Mouse (Mus musculus): ENCODE results near the gene Gnai2. TPM values are rescaled to one million over a fixed set of nuclear protein-coding genes. Genes with fewer than 3 reads are reported as not detected.
A peak's percentile ranks its signal among the peaks of the same experiment; 100 is the strongest.
"Not testable (repeated sequence)": the region's sequence is repeated elsewhere in the genome, so short reads cannot be mapped to it uniquely, and the experiment has no call there.

The Gnai2 gene
- polyA plus RNA-seq (2015; fragmentation: Nextera tagmentation; extraction: Ambion mirVana) = 144 and 163 TPM in 2 replicates

GRCm38 (mm10) chr9:107635279-107636028 is at the start of gene Gnai2:
Gene Gnai2 (minus strand): TSS chr9:107635367.
- Histone ChIP-seq H3K36me3 (peaks cover 16% of the 10 kb centered on the region), H3K27ac (peak within 1 kb of the TSS; percentile 94), H3K4me1 (replicated peaks) (peaks cover 63% of the 10 kb centered on the region), H3K4me2 (peak within 1 kb of the TSS; percentile 100), H3K4me3 (replicated peaks) (peak within 1 kb of the TSS; percentile 86), H3K27me3 (no peaks in the 10 kb centered on the region), H3K9ac (peak within 1 kb of the TSS; percentile 97), H3K9me3 (replicated peaks) (no peaks in the 10 kb centered on the region)
- under 1% methylated on average over 38 of the region's 38 CpGs for WGBS (ENCODE audit: insufficient replicate concordance)
- peak; percentile 94 for ATAC-seq (ENCODE audit: low read depth)
- peak; percentile 97 for DNase-seq

DNA sequence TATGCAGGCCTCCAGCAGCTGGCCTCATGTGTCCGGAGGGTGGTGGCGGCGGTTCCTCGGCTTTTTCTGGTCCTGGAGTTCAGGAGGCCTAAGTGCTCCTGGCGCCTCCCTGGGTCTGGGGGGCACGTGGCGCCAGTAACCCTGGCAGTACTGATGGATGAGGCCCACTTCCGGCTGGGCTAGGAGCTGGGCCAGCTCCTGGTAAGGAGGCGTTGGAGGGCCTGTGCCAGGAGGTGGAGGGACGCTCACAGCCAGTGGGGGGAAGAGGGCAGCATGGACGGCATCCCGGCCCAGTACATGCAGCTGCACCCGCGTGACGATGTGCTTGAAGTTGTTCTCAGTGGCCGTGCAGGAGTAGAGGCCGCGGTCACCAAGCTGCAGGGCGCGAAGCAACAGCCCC is 47.2 kb upstream of the Gnai2 start:
- Histone ChIP-seq H3K9me3 (replicated peaks) (no peaks in the 10 kb centered on the region), H3K36me3 (no peaks in the 10 kb centered on the region), H3K9ac (no peak overlapping the region), H3K4me2 (no peak overlapping the region), H3K4me1 (replicated peaks) (no peaks in the 10 kb centered on the region), H3K27me3 (peaks cover 33% of the 10 kb centered on the region), H3K27ac (no peak overlapping the region), H3K4me3 (replicated peaks) (no peak overlapping the region)
- DNase-seq (no peak), ATAC-seq (ENCODE audit: low read depth) (no peak)
- 73% methylated on average over 20 of the region's 20 CpGs for WGBS (ENCODE audit: insufficient replicate concordance)

DNA sequence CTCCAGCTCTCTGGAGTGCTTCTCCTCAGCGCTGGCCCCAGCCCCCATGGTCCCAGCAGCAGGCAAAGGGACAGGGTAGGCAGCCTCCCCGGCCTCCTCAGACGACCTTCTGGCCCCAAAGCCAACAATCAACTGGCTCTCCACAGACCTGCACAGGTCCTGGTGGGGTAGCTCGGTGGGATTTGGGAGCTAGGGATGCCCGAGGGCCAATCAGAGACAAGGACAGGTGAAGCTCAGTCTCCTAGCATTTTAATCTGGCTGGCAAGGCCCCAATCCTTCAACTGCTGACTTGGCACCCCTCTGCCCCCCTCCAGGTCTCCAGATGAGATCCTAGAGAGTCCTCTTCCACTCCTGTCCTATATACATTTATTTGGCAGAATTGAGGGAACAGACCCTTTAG is 44.3 kb upstream of the Gnai2 start, which contains the start of gene Gnat1:
Gnat1 (minus strand) TSS at position 212 of the 400 bp plus-strand sequence.
- no peak within 1 kb of the TSS for H3K4me2 ChIP-seq
- no peaks in the 10 kb centered on the region for H3K9me3 ChIP-seq (replicated peaks)
- H3K4me1 ChIP-seq (replicated peaks) = peaks cover 24% of the 10 kb centered on the region
- no peak within 1 kb of the TSS for H3K27ac ChIP-seq
- DNase-seq (no peak), ATAC-seq (ENCODE audit: low read depth) (no peak)
- H3K36me3 ChIP-seq = no peaks in the 10 kb centered on the region
- WGBS (ENCODE audit: insufficient replicate concordance) = 37% methylated on average over 5 of the region's 5 CpGs
- H3K9ac ChIP-seq = no peak within 1 kb of the TSS
- H3K27me3 ChIP-seq = peaks cover 62% of the 10 kb centered on the region
- H3K4me3 ChIP-seq (replicated peaks) = no peak within 1 kb of the TSS

- H3K27me3 ChIP-seq = peaks cover 65% of the 10 kb centered on the region
Observed at GRCm38 (mm10) chr9:107678861-107679260, 43.7 kb upstream of the Gnai2 start.

DNA sequence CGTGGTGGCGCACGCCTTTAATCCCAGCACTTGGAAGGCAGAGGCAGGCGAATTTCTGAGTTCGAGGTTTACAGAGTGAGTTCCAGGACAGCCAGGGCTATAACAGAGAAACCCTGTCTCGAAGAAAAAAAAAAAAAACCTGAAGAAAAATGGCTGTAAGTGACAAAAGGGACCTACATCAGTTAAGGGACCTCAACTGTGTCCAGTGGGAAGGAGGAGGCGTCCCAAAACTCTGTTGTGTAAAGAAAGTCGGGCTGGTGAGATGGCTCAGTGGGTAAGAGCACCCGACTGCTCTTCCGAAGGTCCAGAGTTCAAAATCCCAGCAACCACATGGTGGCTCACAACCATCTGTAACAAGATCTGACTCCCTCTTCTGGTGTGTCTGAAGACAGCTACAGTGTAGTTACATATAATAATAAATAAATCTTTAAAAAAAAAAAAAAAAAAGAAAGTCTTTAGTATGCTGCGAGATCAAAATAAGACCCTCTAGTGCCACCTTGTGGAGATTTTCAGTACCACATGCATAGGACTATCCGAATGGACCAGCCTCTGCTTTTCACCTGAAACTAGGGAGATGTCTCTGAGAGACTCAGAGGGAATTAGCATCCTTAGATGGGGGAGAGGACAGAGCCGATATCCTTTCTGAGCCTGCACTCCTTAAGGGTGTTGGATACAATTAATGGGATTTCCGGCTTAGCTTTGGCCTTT is 42.8 kb upstream of the Gnai2 start:
- peak; percentile 55 for DNase-seq
- WGBS (ENCODE audit: insufficient replicate concordance) = 30% methylated on average over 14 of the region's 14 CpGs
- H3K4me2 ChIP-seq = not testable (repeated sequence)

More at GRCm38 (mm10) chr9:107678861-107679260, 43.7 kb upstream of the Gnai2 start:
- no peak overlapping the region for H3K4me2 ChIP-seq
- H3K27ac ChIP-seq = no peak overlapping the region
- H3K9me3 ChIP-seq (replicated peaks) = no peaks in the 10 kb centered on the region
- DNase-seq (no peak), ATAC-seq (ENCODE audit: low read depth) (no peak)
- H3K36me3 ChIP-seq = no peaks in the 10 kb centered on the region
- WGBS (ENCODE audit: insufficient replicate concordance) = 73% methylated on average over 2 of the region's 2 CpGs
- H3K4me3 ChIP-seq (replicated peaks) = no peak overlapping the region
- no peak overlapping the region for H3K9ac ChIP-seq
- peaks cover 24% of the 10 kb centered on the region for H3K4me1 ChIP-seq (replicated peaks)

DNA sequence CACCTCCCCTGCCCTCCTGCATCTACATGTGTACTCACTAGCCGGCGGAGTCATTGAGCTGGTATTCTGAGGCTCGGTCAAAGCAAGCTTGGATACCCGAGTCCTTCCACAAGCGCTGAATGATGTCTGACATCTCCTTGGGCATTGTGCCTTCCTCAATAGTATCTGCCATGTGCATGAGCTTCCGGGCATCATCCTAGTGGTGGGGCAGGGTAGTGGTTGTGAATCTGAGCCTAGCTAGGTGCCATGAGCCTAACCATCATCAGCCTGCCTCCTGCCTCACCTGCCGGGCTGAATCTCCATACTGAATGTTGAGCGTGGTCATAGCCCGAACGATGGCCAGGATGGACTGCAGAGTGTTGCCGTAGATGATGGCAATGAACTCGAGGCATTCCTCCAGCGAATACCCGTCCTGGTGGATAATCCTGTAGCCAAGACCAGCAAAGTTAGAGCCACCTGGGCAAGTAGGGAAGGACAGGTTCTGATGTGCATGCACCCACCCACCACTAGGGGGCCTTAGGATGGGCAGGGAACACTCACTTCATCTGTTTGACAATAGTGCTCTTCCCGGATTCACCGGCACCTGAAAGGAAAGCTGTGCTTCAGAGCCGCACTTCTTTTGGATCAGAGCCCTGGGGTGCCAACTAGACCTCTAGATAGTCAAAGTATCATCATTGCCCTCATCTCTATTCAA is 42.1 kb upstream of the Gnai2 start:
- peak; percentile 27 for DNase-seq
- peaks cover 24% of the 10 kb centered on the region for H3K4me1 ChIP-seq (replicated peaks)
- no peaks in the 10 kb centered on the region for H3K9me3 ChIP-seq (replicated peaks)
- peaks cover 66% of the 10 kb centered on the region for H3K27me3 ChIP-seq
- H3K4me3 ChIP-seq (replicated peaks) = no peak overlapping the region
- H3K27ac ChIP-seq = no peak overlapping the region
- no peak overlapping the region for H3K9ac ChIP-seq
- 16% methylated on average over 17 of the region's 17 CpGs for WGBS (ENCODE audit: insufficient replicate concordance)
- H3K36me3 ChIP-seq = no peaks in the 10 kb centered on the region
- ATAC-seq (ENCODE audit: low read depth) = no peak
- no peak overlapping the region; the same call in 1 of the 2 replicates for H3K4me2 ChIP-seq

More for the DNA sequence above, 42.8 kb upstream of the Gnai2 start:
- Histone ChIP-seq H3K27me3 (peaks cover 66% of the 10 kb centered on the region), H3K4me1 (replicated peaks) (peaks cover 24% of the 10 kb centered on the region)
- H3K4me3 ChIP-seq (replicated peaks); H3K9ac ChIP-seq; H3K27ac ChIP-seq; H3K9me3 ChIP-seq (replicated peaks); H3K36me3 ChIP-seq; ATAC-seq (ENCODE audit: low read depth): not testable (repeated sequence)

- H3K4me3 ChIP-seq (replicated peaks) = peak overlapping the region; percentile 31
- WGBS (ENCODE audit: insufficient replicate concordance) = 3% methylated on average over 25 of the region's 25 CpGs
- no peaks in the 10 kb centered on the region for H3K36me3 ChIP-seq
- no peaks in the 10 kb centered on the region for H3K9me3 ChIP-seq (replicated peaks)
- no peak overlapping the region for H3K9ac ChIP-seq
- H3K4me2 ChIP-seq = peak overlapping the region; percentile 51
- no peak for ATAC-seq (ENCODE audit: low read depth)
- H3K4me1 ChIP-seq (replicated peaks) = peaks cover 24% of the 10 kb centered on the region
- H3K27me3 ChIP-seq = peaks cover 66% of the 10 kb centered on the region
- no peak overlapping the region for H3K27ac ChIP-seq
- no peak for DNase-seq
Observed at GRCm38 (mm10) chr9:107676302-107676701, 41.1 kb upstream of the Gnai2 start.

GRCm38 (mm10) chr9:107675671-107676301 is 40.6 kb upstream of the Gnai2 start:
- peaks cover 67% of the 10 kb centered on the region for H3K27me3 ChIP-seq
- WGBS (ENCODE audit: insufficient replicate concordance) = 1% methylated on average over 39 of the region's 39 CpGs

DNA sequence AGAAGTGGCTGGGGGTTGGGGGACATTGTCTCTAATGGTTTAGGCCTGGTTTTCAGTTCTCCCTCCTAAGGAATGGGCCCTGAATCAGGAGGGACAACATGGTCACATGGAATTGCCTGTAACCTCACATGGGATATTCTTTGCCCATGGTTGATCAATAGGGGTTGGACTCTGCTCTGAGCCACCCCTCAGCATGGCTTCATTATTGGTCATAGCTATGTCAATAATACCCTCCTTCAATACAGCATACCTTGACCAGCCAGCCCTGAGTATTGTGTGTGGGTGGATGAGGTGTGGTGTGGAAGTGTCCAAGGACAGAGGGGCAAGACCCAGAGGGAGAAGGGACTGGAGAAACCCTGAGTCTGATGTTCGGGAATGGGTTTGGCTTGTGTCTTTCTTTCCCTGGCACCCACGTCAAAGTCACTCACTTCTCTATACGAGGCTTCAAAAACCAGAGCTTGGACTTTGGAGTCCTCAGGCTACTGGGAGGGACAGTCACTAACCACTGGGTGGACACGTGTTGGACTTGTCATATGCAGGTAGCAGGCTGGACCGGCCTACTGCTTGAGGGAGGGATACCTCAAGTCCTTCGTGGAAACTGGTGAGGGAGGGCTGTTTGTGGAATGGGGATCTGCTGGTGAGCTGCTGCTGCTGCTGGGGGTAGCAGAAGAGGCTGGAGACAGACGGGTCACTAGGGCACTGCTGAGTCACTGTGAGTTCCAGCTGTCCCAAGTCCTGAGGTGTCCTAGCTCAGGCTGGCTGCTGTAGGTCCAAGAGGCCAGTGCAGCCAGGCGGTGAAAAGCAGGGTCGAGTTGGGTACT is 39.7 kb upstream of the Gnai2 start:
- H3K36me3 ChIP-seq = no peaks in the 10 kb centered on the region
- 52% methylated on average over 9 of the region's 9 CpGs for WGBS (ENCODE audit: insufficient replicate concordance)
- no peak overlapping the region for H3K4me2 ChIP-seq
- H3K9me3 ChIP-seq (replicated peaks) = no peaks in the 10 kb centered on the region
- H3K4me3 ChIP-seq (replicated peaks) = no peak overlapping the region
- peaks cover 70% of the 10 kb centered on the region for H3K27me3 ChIP-seq
- H3K27ac ChIP-seq = no peak overlapping the region
- no peak overlapping the region for H3K9ac ChIP-seq
- H3K4me1 ChIP-seq (replicated peaks) = peaks cover 24% of the 10 kb centered on the region
- ATAC-seq (ENCODE audit: low read depth) (peak; percentile 55), DNase-seq (no peak)

More at GRCm38 (mm10) chr9:107675671-107676301, 40.6 kb upstream of the Gnai2 start:
- Histone ChIP-seq H3K4me1 (replicated peaks) (peaks cover 24% of the 10 kb centered on the region), H3K9me3 (replicated peaks) (no peaks in the 10 kb centered on the region), H3K4me2 (peak overlapping the region; percentile 51), H3K27ac (no peak overlapping the region), H3K36me3 (no peaks in the 10 kb centered on the region), H3K9ac (no peak overlapping the region), H3K4me3 (replicated peaks) (peak overlapping the region; percentile 31)
- DNase-seq = peak; percentile 38
- peak; percentile 24; the same call in 1 of the 2 replicates for ATAC-seq (ENCODE audit: low read depth)

DNA sequence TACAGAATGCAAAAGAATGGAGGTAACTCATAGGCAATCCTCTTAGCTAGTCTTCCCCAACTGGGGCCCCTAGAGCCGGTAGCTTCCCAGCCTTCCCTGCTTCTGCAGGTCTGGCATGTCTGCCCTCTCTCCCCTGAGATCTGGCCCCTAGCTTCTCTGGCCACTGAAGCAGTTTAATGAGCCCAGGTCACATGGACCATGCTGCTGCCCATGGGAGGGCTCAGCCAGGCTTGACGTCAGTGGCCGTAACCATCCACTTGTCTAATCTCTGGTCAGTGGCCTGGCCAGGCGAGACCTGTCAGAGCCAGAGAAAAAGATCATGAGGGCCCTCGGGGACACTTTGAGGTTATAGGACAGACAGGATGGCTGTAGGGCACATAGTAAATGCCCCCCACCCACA is 35.1 kb upstream of the Gnai2 start:
- no peak for DNase-seq

More for the DNA sequence above, 35.1 kb upstream of the Gnai2 start:
- no peaks in the 10 kb centered on the region for H3K9me3 ChIP-seq (replicated peaks)
- WGBS (ENCODE audit: insufficient replicate concordance) = 64% methylated on average over 5 of the region's 5 CpGs
- H3K4me3 ChIP-seq (replicated peaks) = no peak overlapping the region
- no peak overlapping the region for H3K27ac ChIP-seq
- peaks cover 29% of the 10 kb centered on the region for H3K4me1 ChIP-seq (replicated peaks)
- ATAC-seq (ENCODE audit: low read depth) = no peak
- H3K4me2 ChIP-seq = no peak overlapping the region
- H3K27me3 ChIP-seq = peaks cover 74% of the 10 kb centered on the region
- no peaks in the 10 kb centered on the region for H3K36me3 ChIP-seq
- H3K9ac ChIP-seq = no peak overlapping the region
